Mouse (Mus musculus) stomach, postnatal 0 days (tissue): ENCODE data around the gene Ppil4. TPM values are rescaled to one million over a fixed set of nuclear protein-coding genes. Genes with fewer than 3 reads are reported as not detected.

Experiments used
- ATAC-seq: fragments of 200-750 bp; cut with Nextera tagmentation; 2 replicates; pipeline ENCODE4 v1.8.0; 2017; ENCODE audit not compliant: low FRiP score, low TSS enrichment
- DNase-seq: peaks from one replicate; pipeline ENCODE4 v3.0.0-alpha.2; 2016; ENCODE audit warnings: low spot score
- H3K27ac ChIP-seq: fragments of 300-500 bp; sonication (generic); replicated peaks from 2 replicates; pipeline ENCODE4 v1.5.1; 2014; ENCODE audit warnings: mild to moderate bottlenecking, control low read depth
- H3K27me3 ChIP-seq: fragments of 300-500 bp; sonication (generic); 2 replicates; pipeline ENCODE4 v1.6.1; 2014; ENCODE audit warnings: low read length; ENCODE audit not compliant: control insufficient read depth, insufficient read depth
- H3K36me3 ChIP-seq: fragments of 300-500 bp; sonication (generic); 2 replicates; pipeline ENCODE4 v1.6.1; 2014; ENCODE audit warnings: low read length, mixed read lengths; ENCODE audit not compliant: control insufficient read depth, insufficient read depth
- H3K4me1 ChIP-seq: fragments of 300-500 bp; sonication (generic); replicated peaks from 2 replicates; pipeline ENCODE4 v1.6.1; 2014; ENCODE audit warnings: antibody characterized with exemption; ENCODE audit not compliant: control insufficient read depth, insufficient read depth
- H3K4me2 ChIP-seq: fragments of 300-500 bp; sonication (generic); replicated peaks from 2 replicates; pipeline ENCODE4 v1.6.1; 2014; ENCODE audit warnings: low read depth, mild to moderate bottlenecking, control low read depth, moderate library complexity
- H3K4me3 ChIP-seq: fragments of 300-500 bp; sonication (generic); 2 replicates; pipeline ENCODE4 v1.5.1; 2014; ENCODE audit warnings: low read depth, low read length, control low read depth
- H3K9ac ChIP-seq: fragments of 300-500 bp; sonication (generic); 2 replicates; pipeline ENCODE4 v1.6.1; 2014; ENCODE audit warnings: mild to moderate bottlenecking, low read length, control low read depth, mixed read lengths
- H3K9me3 ChIP-seq: fragments of 300-500 bp; sonication (generic); 2 replicates; pipeline ENCODE4 v1.6.1; 2016; ENCODE audit warnings: low read length; ENCODE audit not compliant: control insufficient read depth
- CTCF ChIP-seq: IDR thresholded peaks from 2 replicates; pipeline ENCODE4 v1.5.1; 2016; ENCODE audit warnings: antibody characterized with exemption, low read depth, mild to moderate bottlenecking, moderate library complexity
- EP300 ChIP-seq: optimal IDR thresholded peaks from 2 replicates; pipeline ENCODE3; 2016; ENCODE audit warnings: antibody characterized with exemption
- WGBS: fragments of 180-500 bp; shearing (Covaris S2); extraction: QIAGEN DNeasy Blood & Tissue Kit; methylation state at CpG from one replicate; pipeline ENCODE4 v1.1.7; 2014; 5-methylcytosine and 5-hydroxymethylcytosine counted together
- polyA plus RNA-seq: library from polyadenylated mRNA; unstranded; fragments of >200 nt; fragmentation: Nextera tagmentation; extraction: Ambion mirVana; gene quantifications from 2 replicates; pipeline ENCODE4 v1.2.1, GENCODE M21; 2015

Gene Ppil4
- polyA plus RNA-seq, 1 experiment from 2014 or later: 23.3 TPM

DNA sequence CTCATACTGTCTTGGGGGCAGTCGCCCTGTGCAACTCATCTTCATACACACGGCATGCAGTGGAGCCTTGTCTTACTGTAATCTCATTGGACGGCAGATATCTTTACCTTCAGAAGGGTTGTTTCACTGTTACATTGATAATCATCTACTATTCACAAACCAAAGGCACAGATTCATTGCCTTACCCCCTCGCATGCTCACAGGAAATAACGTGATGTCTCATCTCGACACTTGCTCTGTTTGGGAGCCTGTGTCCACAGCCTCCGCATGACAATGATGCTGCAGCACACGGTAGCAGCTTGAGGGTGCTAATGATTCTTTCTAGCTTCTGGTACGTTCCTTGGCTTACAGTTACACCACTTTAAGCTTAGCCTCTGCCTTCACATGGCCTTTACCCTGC is 33.4 kb downstream of the Ppil4 start:
- no peak for DNase-seq
- H3K27me3 ChIP-seq: no peaks in the 10 kb centered on the region
- 93% methylated on average over 9 of the region's 9 CpGs for WGBS
- no peak overlapping the region for H3K4me2 ChIP-seq
- H3K9me3 ChIP-seq: no peaks in the 10 kb centered on the region
- 0 out of 2 replicates have a peak, but pooled peaks cover 3% of the 10 kb centered on the region for H3K36me3 ChIP-seq
- no peak overlapping the region for H3K27ac ChIP-seq
- no peak for TF ChIP-seq EP300
- no peak for TF ChIP-seq CTCF
- no peaks in the 10 kb centered on the region for H3K4me1 ChIP-seq
- no peak overlapping the region for H3K4me3 ChIP-seq
- no peak overlapping the region for H3K9ac ChIP-seq
- ATAC-seq: no peak

DNA sequence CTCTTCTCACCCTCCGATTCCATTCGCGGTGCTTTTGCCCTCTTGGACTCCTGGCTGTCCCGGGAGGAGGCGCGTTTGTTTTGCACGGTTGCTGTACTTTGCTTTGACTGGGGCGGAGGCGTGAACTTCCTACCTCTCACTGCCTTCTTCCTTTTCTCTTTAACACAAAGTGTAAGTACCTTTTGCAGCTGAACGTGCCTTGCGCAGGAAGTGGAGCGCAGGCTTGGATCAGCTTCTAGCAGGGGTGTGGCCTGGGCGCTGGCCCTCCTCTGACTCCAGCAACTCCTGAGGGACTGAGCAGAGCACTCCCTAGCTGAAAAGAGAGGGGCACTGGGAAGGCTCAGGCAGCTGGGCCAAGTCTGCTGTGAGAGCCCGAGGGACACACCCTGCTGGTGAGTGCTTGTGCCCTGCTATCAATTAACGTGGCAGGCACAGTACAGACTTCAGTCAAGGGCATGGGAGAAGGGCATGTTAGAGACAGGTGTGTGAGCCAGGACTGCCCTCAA is 39.5 kb downstream of the Ppil4 start, which contains the start of gene Zc3h12d:
Gene Zc3h12d, plus strand, starts transcription at position 300 of the 506 bp plus-strand sequence.
- WGBS: 2% methylated on average over 15 of the region's 15 CpGs
- peak; percentile 88 for ATAC-seq
- Histone ChIP-seq H3K4me3 (peak within 1 kb of the TSS; percentile 24), H3K9me3 (no peaks in the 10 kb centered on the region), H3K27me3 (no peaks in the 10 kb centered on the region), H3K27ac (0 out of 2 replicates have a peak within 1 kb of the TSS, but pooled peaks have one; percentile 4), H3K9ac (peak within 1 kb of the TSS; percentile 27; the same call in 1 of the 2 replicates), H3K4me1 (0 out of 2 replicates have a peak, but pooled peaks cover 3% of the 10 kb centered on the region), H3K36me3 (no peaks in the 10 kb centered on the region), H3K4me2 (peak within 1 kb of the TSS; percentile 59)
- no peak for TF ChIP-seq EP300
- TF ChIP-seq CTCF: peak; percentile 32
- DNase-seq: peak; percentile 72

DNA sequence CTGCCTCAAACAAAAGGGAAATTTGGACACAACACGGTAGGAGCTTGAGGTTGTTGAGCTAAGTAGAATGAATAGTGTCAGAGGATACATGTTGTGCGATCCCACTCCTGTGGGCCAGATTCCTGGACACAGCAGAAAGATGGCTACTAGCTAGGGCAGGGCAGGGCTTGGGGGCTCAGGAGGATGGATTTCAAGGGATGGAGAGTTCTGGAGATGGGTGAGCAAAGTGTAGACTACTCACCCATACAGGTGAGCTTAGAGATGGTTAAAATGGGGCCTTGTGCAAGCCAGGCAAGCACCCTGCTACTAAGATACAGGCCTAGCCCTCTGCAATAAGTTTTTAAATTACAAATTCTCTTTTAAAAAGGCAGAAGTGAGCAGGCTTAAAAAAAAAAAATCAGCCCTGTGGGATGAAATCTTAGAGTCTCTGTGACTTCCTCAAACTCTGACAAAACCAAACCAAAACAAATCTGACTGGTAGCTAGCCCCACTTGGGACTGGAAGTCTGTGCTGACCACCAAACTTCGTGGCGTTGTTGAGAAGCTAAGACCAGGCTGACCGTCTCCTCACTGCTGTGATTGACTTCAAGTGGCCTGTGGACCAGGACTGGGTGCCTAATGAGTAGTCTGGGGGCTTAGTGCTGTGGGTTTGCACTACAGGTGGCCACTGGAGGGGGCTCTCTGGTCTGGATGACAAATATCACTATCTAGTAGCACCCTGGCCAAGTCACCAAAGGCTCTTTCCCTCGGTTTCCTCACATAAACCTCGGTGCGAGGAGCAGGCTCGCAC is 40.9 kb downstream of the Ppil4 start:
- Histone ChIP-seq H3K4me2 (no peak overlapping the region), H3K36me3 (no peaks in the 10 kb centered on the region), H3K27ac (no peak overlapping the region; the same call in 1 of the 2 replicates), H3K9me3 (no peaks in the 10 kb centered on the region), H3K4me3 (no peak overlapping the region), H3K4me1 (0 out of 2 replicates have a peak, but pooled peaks cover 3% of the 10 kb centered on the region), H3K27me3 (no peaks in the 10 kb centered on the region), H3K9ac (no peak overlapping the region)
- TF ChIP-seq CTCF (no peak), EP300 (no peak)
- DNase-seq: no peak
- WGBS: 79% methylated on average over 9 of the region's 9 CpGs
- no peak for ATAC-seq

DNA sequence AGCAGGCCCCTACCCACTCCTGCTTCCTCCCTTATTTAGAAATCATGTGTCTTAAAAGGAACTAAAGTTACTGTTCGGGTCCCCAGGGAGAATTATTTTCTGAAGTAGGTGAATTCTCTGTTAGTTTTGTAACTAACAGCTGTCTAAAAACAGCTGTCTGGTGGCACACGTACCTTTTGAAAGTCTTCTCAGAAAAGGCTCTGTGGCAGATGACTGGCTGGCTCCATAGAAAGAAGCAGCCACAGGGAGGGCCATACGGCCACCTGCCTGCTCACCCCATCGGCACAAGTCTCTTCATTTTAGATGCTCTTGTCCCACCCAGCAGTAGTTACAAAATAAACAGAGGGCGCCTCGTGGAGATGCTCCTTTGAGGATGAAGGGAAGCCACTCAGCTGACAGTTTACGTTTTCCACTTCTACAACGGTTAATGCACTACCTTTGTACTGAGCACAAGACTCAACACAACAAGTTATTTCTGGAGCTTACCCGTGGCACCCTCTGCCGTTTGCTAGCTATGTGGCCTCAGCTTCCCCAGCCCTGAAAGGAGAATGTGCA is 42.1 kb downstream of the Ppil4 start:
- Histone ChIP-seq H3K4me1 (0 out of 2 replicates have a peak, but pooled peaks cover 3% of the 10 kb centered on the region), H3K4me3 (no peak overlapping the region), H3K27ac (no peak overlapping the region), H3K27me3 (no peaks in the 10 kb centered on the region), H3K9me3 (no peaks in the 10 kb centered on the region), H3K36me3 (no peaks in the 10 kb centered on the region), H3K4me2 (no peak overlapping the region), H3K9ac (no peak overlapping the region)
- ATAC-seq: no peak
- TF ChIP-seq CTCF (no peak), EP300 (no peak)
- 66% methylated on average over 10 of the region's 10 CpGs for WGBS
- no peak for DNase-seq

DNA sequence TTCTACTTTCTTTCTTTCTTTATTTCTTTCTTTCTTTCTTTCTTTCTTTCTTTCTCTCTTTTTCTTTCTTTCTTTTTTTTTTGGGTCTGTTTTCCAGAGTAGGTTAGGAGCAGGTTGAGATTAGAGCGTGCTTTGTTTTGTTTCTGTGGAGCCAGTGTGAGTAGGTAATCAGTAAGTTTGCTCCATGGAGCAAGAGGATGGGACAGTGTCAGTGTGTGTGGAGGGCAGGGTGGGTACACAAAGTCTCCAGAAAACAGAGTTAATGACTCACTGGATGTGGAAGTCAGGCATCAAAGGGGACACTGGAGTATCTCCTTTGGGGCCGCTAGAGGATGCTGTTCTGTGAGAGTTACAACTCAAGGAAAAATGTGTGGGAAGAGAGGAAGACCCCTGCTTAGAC is 44.2 kb downstream of the Ppil4 start:
- H3K27me3 ChIP-seq: no peaks in the 10 kb centered on the region

More for the DNA sequence above, 44.2 kb downstream of the Ppil4 start:
- 53% methylated on average over 2 of the region's 2 CpGs for WGBS
- Histone ChIP-seq H3K36me3 (no peaks in the 10 kb centered on the region), H3K9me3 (no peaks in the 10 kb centered on the region), H3K9ac (no peak overlapping the region), H3K4me2 (no peak overlapping the region), H3K27ac (no peak overlapping the region), H3K4me3 (no peak overlapping the region), H3K4me1 (0 out of 2 replicates have a peak, but pooled peaks cover 3% of the 10 kb centered on the region)
- TF ChIP-seq CTCF (no peak; the same call in 1 of the 2 replicates), EP300 (no peak)
- DNase-seq: no peak
- no peak for ATAC-seq
